Mouse (Mus musculus): ENCODE results near the gene Olfr698.
"Not testable (repeated sequence)": the region's sequence is repeated elsewhere in the genome, so short reads cannot be mapped to it uniquely, and the experiment has no call there.

The Olfr698 gene

DNA sequence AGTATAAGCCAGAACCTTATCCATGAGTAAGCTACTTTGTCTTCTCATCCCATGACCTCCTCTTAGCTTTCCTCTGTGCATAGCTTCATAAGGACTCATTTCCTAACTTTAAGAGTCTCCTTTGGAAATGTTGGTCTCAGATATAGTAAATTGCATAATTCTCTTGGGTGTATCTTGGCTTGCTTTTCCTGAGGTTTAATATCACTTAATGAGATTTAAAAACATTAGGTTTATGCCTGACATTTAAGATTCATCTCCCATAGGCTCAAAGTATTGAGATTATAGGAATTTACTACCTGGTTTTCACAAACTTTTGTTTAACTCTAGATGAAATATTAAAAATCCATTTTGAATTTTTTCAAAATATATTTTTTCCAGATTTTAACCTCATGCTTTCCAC lies 38.9 kb downstream of the Olfr698 start, which contains the start of gene Olfr695:
Olfr695 (minus strand) TSS at position 101 of the 400 bp plus-strand sequence.
- Histone ChIP-seq H3K9me3 (ENCODE audit: low read length) (peaks cover 10% of the 10 kb centered on the region; the same call in 1 of the 2 replicates), H3K4me1 (replicated peaks; ENCODE audit: low read depth, low read length) (no peaks in the 10 kb centered on the region), H3K36me3 (ENCODE audit: insufficient read depth, low read length) (no peaks in the 10 kb centered on the region), H3K27me3 (ENCODE audit: insufficient read depth, low read length) (no peaks in the 10 kb centered on the region), H3K4me3 (replicated peaks; ENCODE audit: low read length) (no peak within 1 kb of the TSS)
- TF ChIP-seq POU5F1 (IDR thresholded peaks at IDR 0.05; ENCODE audit: borderline replicate concordance, low read length) (no peak), NANOG (IDR thresholded peaks at IDR 0.05; ENCODE audit: borderline replicate concordance, low read length) (no peak), CTCF (conservative IDR thresholded peaks at IDR 0.05; ENCODE audit: low read length) (no peak)

DNA sequence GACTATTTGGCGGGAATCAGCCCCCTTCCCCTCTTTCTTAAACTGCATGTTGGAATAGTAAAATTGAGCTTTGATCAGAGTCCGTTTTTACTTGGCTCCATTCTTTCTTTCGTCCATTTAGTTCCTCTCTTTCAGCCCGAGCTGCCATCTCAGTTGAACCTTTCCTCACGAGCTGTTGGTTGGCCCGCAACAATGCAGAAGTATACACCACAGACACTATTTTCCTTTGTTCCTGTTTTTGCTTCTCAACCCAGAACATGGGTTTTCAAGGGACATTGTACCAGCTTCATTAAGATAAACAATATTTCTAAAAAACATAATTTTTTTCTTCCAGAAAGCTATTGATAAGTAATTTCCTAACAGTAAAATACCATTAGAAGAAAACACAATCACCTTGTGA lies 43.7 kb downstream of the Olfr698 start:
- H3K36me3 ChIP-seq (ENCODE audit: insufficient read depth, low read length) = no peaks in the 10 kb centered on the region
- no peaks in the 10 kb centered on the region for H3K4me1 ChIP-seq (replicated peaks; ENCODE audit: low read depth, low read length)
- 0 out of 2 replicates have a peak, but pooled peaks cover 2% of the 10 kb centered on the region for H3K9me3 ChIP-seq (ENCODE audit: low read length)
- H3K4me3 ChIP-seq (replicated peaks; ENCODE audit: low read length) = no peak overlapping the region
- no peaks in the 10 kb centered on the region for H3K27me3 ChIP-seq (ENCODE audit: insufficient read depth, low read length)
- TF ChIP-seq POU5F1 (IDR thresholded peaks at IDR 0.05; ENCODE audit: borderline replicate concordance, low read length) = no peak
- TF ChIP-seq NANOG (IDR thresholded peaks at IDR 0.05; ENCODE audit: borderline replicate concordance, low read length) = no peak
- TF ChIP-seq CTCF (conservative IDR thresholded peaks at IDR 0.05; ENCODE audit: low read length) = no peak

DNA sequence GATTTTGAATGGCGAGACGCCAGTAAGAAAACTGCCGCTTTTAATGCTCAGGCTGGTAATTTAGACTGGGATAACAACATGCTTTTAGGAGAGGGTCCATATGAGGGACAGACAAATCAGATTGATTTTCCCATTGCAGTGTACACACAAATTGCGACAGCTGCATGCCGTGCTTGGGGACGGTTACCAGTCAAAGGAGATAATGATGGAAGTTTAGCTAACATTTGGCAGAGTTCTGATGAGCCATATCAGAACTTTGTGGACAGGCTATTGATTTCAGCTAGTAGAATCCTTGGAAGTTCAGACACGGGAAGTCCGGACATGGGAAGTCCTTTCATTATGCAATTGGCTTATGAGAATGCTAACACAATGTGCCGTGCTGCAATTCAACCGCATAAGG lies 47.5 kb downstream of the Olfr698 start:
- H3K4me3 ChIP-seq (replicated peaks; ENCODE audit: low read length); H3K36me3 ChIP-seq (ENCODE audit: insufficient read depth, low read length); H3K27me3 ChIP-seq (ENCODE audit: insufficient read depth, low read length); H3K4me1 ChIP-seq (replicated peaks; ENCODE audit: low read depth, low read length): not testable (repeated sequence)
- H3K9me3 ChIP-seq (ENCODE audit: low read length) = peaks cover 12% of the 10 kb centered on the region

Data from E14TG2a.4 (cell line).